Mouse (Mus musculus) embryonic facial prominence, embryonic 11.5 days (tissue): ENCODE data around the gene Gabbr2. TPM values are rescaled to one million over a fixed set of nuclear protein-coding genes. Genes with fewer than 3 reads are reported as not detected.

Experiments used
- ATAC-seq: fragments of 200-750 bp; cut with Nextera tagmentation; replicated peaks from 2 replicates; pipeline ENCODE4 v1.8.0; 2017; ENCODE audit warnings: low read depth; ENCODE audit not compliant: insufficient number of reproducible peaks, low FRiP score, low TSS enrichment
- DNase-seq: peaks from one replicate; pipeline ENCODE4 v3.0.0-alpha.2; 2015; ENCODE audit warnings: low spot score
- H3K27ac ChIP-seq: fragments of 300-500 bp; sonication (generic); replicated peaks from 2 replicates; pipeline ENCODE4 v1.5.1; 2014; ENCODE audit warnings: mild to moderate bottlenecking, low read depth, low read length, control low read depth
- H3K27me3 ChIP-seq: fragments of 300-500 bp; sonication (generic); 2 replicates; pipeline ENCODE4 v1.6.1; 2014; ENCODE audit warnings: mild to moderate bottlenecking, low read length, moderate library complexity, mixed read lengths; ENCODE audit not compliant: control insufficient read depth, insufficient read depth
- H3K36me3 ChIP-seq: fragments of 300-500 bp; sonication (generic); replicated peaks from 2 replicates; pipeline ENCODE4 v1.6.1; 2014; ENCODE audit warnings: low read depth, mild to moderate bottlenecking, low read length, moderate library complexity, mixed read lengths; ENCODE audit not compliant: control insufficient read depth, insufficient read depth
- H3K4me1 ChIP-seq: fragments of 300-500 bp; sonication (generic); 2 replicates; pipeline ENCODE4 v1.6.1; 2014; ENCODE audit warnings: low read length, mixed read lengths; ENCODE audit not compliant: control insufficient read depth, insufficient read depth
- H3K4me2 ChIP-seq: fragments of 300-500 bp; sonication (generic); 2 replicates; pipeline ENCODE4 v1.6.1; 2014; ENCODE audit warnings: low read depth, mild to moderate bottlenecking, control low read depth, low read length, moderate library complexity
- H3K4me3 ChIP-seq: fragments of 300-500 bp; sonication (generic); 2 replicates; pipeline ENCODE4 v1.5.1; 2014; ENCODE audit warnings: low read depth, low read length, control low read depth
- H3K9ac ChIP-seq: fragments of 300-500 bp; sonication (generic); replicated peaks from 2 replicates; pipeline ENCODE4 v1.6.1; 2014; ENCODE audit warnings: mild to moderate bottlenecking, control low read depth, low read length
- H3K9me3 ChIP-seq: fragments of 300-500 bp; sonication (generic); replicated peaks from 2 replicates; pipeline ENCODE4 v1.6.1; 2016; ENCODE audit warnings: mild to moderate bottlenecking, low read length, inconsistent platforms, mixed read lengths; ENCODE audit not compliant: control insufficient read depth
- WGBS: fragments of 180-500 bp; shearing (Covaris S2); extraction: QIAGEN DNeasy Blood & Tissue Kit; methylation state at CpG from one replicate; pipeline ENCODE4 v1.1.7; 2014; 5-methylcytosine and 5-hydroxymethylcytosine counted together
- polyA plus RNA-seq: library from polyadenylated mRNA; unstranded; fragments of >200 nt; fragmentation: Nextera tagmentation; extraction: Ambion mirVana; gene quantifications from 2 replicates; pipeline ENCODE4 v1.2.1, GENCODE M21; 2014

Gabbr2 gene
- polyA plus RNA-seq, 1 experiment from 2014 or later, result 0.25 TPM

DNA sequence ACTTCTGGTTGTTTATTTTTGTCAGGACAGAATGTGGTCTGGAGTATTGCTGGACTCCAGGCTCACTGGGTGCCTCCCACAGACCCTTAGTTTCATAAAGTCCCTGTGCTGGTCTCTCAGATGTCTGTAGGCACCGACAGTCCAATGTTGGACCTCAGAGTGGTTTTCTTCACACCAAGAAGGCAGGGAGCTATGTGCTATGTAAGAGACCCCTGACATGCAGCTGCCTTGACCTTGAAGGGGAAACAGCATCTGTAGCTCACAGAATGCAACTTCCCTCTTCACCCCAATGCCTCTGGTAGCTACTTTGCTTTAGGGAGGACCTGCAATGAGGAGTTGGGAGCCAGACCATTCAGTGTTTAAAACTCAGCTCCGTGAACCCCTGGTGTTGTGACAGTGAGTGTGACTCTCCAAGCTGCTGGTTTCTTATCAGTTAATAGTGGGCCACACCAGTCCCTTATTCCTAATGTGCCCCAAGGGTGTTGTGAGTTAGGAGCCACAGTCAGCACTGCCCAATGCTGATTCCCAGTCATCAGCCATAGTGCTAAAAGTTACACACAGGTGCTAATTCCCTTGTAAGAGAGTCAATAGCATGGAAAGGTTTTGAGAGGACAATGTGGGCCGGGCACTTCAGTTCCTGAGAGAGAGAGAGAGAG is 85.5 kb downstream of the Gabbr2 start:
- no peaks in the 10 kb centered on the region for H3K4me1 ChIP-seq
- ATAC-seq (no peak), DNase-seq (no peak)
- H3K9ac ChIP-seq, result no peak overlapping the region
- H3K36me3 ChIP-seq, result no peaks in the 10 kb centered on the region
- no peaks in the 10 kb centered on the region for H3K27me3 ChIP-seq
- no peak overlapping the region for H3K27ac ChIP-seq
- H3K4me2 ChIP-seq, result no peak overlapping the region
- 83% methylated on average over 3 of the region's 3 CpGs for WGBS
- no peaks in the 10 kb centered on the region for H3K9me3 ChIP-seq
- no peak overlapping the region for H3K4me3 ChIP-seq

GRCm38 (mm10) chr4:46905152-46905551 is 86.5 kb downstream of the Gabbr2 start:
- Histone ChIP-seq H3K4me2 (no peak overlapping the region), H3K9me3 (no peaks in the 10 kb centered on the region), H3K4me1 (no peaks in the 10 kb centered on the region), H3K27me3 (no peaks in the 10 kb centered on the region), H3K27ac (no peak overlapping the region), H3K36me3 (no peaks in the 10 kb centered on the region), H3K4me3 (no peak overlapping the region), H3K9ac (no peak overlapping the region)
- 88% methylated on average over 3 of the region's 3 CpGs for WGBS
- ATAC-seq (no peak), DNase-seq (no peak)

GRCm38 (mm10) chr4:46904129-46904528 is 87.5 kb downstream of the Gabbr2 start:
- DNase-seq (no peak), ATAC-seq (no peak)
- H3K4me1 ChIP-seq, result no peaks in the 10 kb centered on the region
- no peak overlapping the region for H3K4me3 ChIP-seq
- no peak overlapping the region for H3K4me2 ChIP-seq
- H3K27me3 ChIP-seq, result no peaks in the 10 kb centered on the region
- WGBS, result 87% methylated on average over 12 of the region's 12 CpGs
- no peaks in the 10 kb centered on the region for H3K9me3 ChIP-seq
- H3K27ac ChIP-seq, result no peak overlapping the region
- no peak overlapping the region for H3K9ac ChIP-seq
- no peaks in the 10 kb centered on the region for H3K36me3 ChIP-seq

GRCm38 (mm10) chr4:46898546-46898945 is 93.1 kb downstream of the Gabbr2 start:
- Histone ChIP-seq H3K4me3 (no peak overlapping the region), H3K9ac (no peak overlapping the region), H3K9me3 (no peaks in the 10 kb centered on the region), H3K4me2 (no peak overlapping the region), H3K4me1 (no peaks in the 10 kb centered on the region), H3K36me3 (no peaks in the 10 kb centered on the region), H3K27me3 (no peaks in the 10 kb centered on the region), H3K27ac (no peak overlapping the region)
- DNase-seq (no peak), ATAC-seq (no peak)
- 59% methylated on average over 4 of the region's 4 CpGs for WGBS

DNA sequence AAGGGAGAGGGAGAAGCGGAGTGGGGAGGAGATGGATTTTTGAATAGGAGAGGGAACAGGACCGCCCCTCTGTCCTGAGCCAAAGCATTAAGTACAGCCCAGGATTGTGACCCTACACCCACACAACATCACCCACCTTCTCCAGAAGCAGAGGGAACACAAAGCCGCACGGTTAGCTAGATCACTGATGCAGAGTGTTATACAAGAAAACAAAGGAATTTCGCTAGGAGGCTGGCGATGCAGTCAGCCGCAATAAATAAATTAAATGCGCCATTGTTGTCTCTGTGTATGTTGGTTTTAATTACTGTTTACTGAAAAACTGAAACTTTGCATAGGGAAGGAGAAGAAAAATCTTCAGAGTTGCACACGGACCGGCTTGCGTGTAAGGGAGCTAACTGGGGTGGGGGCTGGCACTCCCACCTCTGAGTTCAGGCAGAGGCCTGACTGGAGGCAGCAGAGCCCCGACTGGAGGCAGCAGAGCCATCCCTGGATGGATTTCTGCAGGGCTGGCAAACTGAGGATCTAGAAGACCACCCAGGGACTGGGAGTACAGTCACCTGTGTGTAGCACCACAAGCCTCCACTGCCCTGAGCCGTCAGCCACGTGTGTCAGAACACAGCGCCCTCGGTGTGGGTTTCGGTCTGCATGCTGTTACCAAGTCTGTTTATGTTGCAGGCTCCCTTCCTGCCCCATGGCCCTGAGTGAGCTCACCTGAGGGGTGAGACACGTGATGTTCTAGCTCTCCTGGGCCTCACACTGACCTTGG is 93.9 kb downstream of the Gabbr2 start:
- Histone ChIP-seq H3K4me2 (no peak overlapping the region), H3K9me3 (no peaks in the 10 kb centered on the region), H3K4me1 (no peaks in the 10 kb centered on the region), H3K27ac (no peak overlapping the region), H3K27me3 (no peaks in the 10 kb centered on the region), H3K9ac (no peak overlapping the region), H3K4me3 (no peak overlapping the region), H3K36me3 (no peaks in the 10 kb centered on the region)
- no peak for DNase-seq
- 0 out of 2 replicates have a peak, but pooled peaks have one; percentile 6 for ATAC-seq
- 77% methylated on average over 18 of the region's 18 CpGs for WGBS

DNA sequence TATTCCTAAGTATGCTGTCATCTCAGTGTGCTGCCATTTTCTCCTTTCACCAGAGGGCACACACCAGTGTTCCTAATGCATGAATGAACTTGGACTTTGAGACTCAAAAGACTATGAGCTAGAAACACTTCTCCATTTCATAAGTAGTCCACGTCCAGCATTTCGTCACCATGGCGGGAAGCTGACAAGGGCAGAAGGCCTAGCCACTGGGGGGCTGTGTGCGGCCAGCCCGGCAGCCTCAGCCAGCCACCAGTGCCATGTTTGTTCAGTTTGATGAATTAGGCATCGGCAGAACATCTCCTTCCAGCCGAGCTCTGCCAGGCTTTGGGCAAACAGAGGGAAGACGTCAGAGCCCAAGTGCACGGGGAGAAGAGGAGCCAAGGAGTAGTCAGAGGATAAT is 97.5 kb downstream of the Gabbr2 start:
- Histone ChIP-seq H3K4me2 (no peak overlapping the region), H3K9me3 (no peaks in the 10 kb centered on the region), H3K4me1 (no peaks in the 10 kb centered on the region), H3K27me3 (no peaks in the 10 kb centered on the region), H3K27ac (no peak overlapping the region), H3K9ac (no peak overlapping the region), H3K36me3 (no peaks in the 10 kb centered on the region), H3K4me3 (no peak overlapping the region)
- 86% methylated on average over 9 of the region's 9 CpGs for WGBS
- no peak for DNase-seq
- ATAC-seq, result no peak

GRCm38 (mm10) chr4:46889175-46889574 is 102.5 kb downstream of the Gabbr2 start:
- no peaks in the 10 kb centered on the region for H3K36me3 ChIP-seq
- 85% methylated on average over 10 of the region's 10 CpGs for WGBS
- H3K9ac ChIP-seq, result no peak overlapping the region
- H3K9me3 ChIP-seq, result no peaks in the 10 kb centered on the region
- no peaks in the 10 kb centered on the region for H3K27me3 ChIP-seq
- ATAC-seq (no peak), DNase-seq (no peak)
- no peak overlapping the region for H3K4me2 ChIP-seq
- no peak overlapping the region for H3K27ac ChIP-seq
- no peaks in the 10 kb centered on the region for H3K4me1 ChIP-seq
- H3K4me3 ChIP-seq, result no peak overlapping the region

- no peaks in the 10 kb centered on the region for H3K27me3 ChIP-seq
- no peak overlapping the region for H3K27ac ChIP-seq
- H3K9ac ChIP-seq, result no peak overlapping the region
- H3K9me3 ChIP-seq, result no peaks in the 10 kb centered on the region
- WGBS, result 91% methylated on average over 20 of the region's 20 CpGs
- H3K4me2 ChIP-seq, result no peak overlapping the region
- H3K4me3 ChIP-seq, result no peak overlapping the region
- no peaks in the 10 kb centered on the region for H3K36me3 ChIP-seq
- DNase-seq (no peak), ATAC-seq (no peak)
- no peaks in the 10 kb centered on the region for H3K4me1 ChIP-seq
Observed at GRCm38 (mm10) chr4:46885627-46886383, 105.9 kb downstream of the Gabbr2 start.
